Mouse (Mus musculus): ENCODE results near the gene Incenp.
"Not testable (repeated sequence)": the region's sequence is repeated elsewhere in the genome, so short reads cannot be mapped to it uniquely, and the experiment has no call there.

Incenp gene

DNA sequence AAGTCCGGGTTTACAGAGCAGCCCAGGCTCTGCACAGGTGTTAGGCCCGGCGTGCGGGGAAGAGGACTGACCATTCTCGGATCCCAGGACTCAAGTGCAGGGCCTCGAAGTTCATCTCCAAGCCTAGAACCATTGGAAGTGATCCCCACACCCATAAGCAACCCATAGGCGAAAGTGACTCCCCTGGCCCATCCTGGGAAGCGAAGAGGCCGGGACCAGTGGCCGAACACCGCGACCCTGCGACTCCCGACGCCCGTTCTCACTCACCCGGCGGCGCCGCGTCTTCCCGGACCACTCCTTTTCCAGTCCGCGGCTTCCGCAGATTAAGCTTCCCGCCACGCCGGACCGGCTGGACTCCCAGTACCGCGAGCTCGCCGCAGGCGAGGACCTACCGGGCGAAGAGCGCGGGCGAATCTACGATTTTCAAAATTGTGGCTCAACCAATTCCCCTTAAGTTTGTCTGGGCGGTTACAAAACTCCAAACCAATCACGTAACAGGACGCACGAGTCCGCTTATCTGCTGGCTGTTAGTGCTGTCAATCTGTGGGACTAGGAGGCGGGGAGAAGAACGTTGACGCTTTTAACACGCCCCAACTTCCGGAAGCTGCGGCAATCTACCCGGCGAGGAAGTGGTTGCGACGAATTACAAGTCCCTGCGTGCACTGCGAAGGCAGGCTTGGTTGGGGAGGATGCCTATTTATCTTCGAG is at the start of gene Incenp:
TSS of gene Incenp (minus strand) at position 480 of the 708 bp plus-strand sequence.
- peak; percentile 96 for DNase-seq (ENCODE audit: low spot score in 2 of 2)

DNA sequence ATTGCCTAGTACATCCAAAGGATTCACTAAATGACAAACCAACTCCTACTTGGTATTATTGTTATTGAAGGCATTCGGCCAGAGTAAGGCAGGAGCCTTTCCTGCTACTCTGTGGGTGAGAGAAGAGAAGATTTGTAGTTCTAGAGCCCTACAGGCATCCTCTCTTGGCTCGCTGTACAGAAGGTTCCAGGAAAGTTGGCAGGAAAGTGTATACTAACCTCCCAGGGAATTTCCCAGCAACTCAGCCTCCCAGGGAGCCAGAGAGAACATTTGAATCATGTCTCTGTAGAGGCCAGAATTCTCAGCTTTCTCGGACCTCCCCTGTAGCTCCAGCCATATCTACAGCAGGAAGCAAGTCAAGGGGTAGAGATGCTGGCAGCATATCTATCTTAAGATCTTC is 47.6 kb upstream of the Incenp start:
- no peak for DNase-seq (ENCODE audit: low spot score in 2 of 2)

DNA sequence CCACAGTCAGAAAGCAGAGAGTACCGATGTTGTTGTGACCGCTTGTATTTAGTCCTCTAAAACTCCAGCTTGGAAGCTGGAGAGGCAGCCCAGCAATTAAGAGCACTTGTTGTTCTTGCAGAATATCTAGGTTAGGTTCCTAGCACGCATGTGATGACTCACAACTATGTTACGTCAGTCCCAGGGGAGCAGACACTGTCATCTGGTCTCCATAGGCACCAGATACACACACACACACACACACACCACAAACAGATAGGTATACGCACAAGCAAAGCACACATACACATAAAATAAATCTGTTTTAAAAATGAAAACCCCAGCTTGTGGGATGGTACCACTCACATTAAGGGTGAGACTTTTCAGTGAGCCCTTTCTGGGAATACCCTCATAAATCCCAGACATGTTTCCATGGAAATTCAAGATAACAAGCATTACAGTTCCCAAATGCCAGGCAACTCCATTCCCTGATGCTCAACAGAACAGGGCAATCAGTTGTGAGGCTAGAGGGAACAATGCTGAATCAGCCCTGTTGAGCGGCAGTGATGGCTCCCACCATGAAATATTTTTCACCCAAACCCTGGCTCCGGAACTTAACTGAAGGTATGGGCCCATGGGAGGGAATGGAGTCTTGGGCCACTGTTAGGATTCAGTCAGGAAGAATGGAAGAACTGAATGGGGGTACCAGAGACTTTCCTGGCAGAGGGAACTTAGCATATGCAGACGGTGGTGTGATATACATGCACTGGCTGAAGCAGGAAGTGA is 46.6 kb upstream of the Incenp start:
- peak in 1 of 2 experiments; percentile 25 for DNase-seq (ENCODE audit: low spot score in 2 of 2)

DNA sequence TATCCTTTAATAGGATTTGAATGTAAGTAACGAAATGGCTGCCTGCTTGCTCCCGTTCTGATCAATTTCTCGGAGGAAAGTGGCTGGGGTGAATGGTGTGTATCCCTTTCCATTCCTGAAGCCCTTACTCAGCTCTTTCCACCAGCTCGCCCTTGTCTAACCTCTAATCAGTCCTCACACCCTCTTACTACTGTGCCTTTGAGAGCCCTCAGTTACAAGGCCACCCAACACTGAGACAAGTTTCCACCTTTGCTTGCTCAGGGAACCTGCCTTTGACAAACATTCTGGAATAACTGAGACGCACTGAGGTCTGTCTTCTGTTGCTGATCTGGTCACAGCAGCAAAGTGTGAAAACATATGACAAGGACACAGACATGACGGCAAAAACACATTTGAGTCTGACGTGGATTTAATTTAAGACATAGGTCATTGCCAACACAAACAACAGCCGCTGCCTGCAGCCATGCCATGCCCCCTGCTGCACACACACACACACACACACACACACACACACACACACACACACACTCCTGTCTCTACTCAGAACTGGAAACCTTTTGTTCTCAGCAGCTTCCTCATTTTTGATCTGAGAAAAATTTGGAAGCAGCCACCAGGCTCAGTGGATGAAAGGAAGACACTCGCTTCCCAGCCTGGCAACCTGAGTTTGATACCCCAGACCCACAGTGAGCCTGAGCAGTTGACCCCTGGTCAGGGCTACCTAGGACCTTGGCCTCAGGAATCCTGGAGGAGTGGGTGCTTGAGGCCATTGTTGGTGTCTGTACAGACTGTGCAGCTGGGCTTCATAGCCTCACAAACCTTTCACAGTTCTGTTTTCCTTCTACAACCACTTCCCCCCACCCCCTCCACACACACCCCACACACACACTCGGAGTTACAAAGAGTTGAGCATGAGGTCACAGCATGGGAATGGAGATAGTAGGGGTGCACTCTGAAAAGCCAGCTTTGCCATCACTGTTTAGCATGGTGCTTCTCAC is 43.5 kb upstream of the Incenp start:
- no peak for DNase-seq (ENCODE audit: low spot score in 2 of 2)

DNA sequence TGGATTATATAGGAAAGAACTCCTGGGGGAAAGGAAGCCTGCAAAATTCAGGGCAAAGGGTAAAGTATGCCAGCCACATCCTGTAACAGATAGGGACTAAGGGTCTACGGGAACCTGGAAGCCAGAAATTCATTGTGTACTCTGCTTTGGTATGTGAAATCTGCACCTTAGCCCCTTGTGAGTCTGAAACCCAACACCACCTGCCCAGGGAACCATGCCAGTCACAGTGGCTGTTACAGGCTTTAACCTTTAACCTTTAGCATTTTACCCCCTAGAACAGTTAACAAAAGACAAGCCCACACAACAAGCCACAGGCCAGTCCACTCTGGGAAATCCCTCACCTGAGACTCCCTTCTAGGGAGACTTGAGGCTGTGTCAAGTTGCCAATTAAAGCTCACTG is 42.5 kb upstream of the Incenp start:
- no peak for DNase-seq (ENCODE audit: low spot score in 2 of 2)

DNA sequence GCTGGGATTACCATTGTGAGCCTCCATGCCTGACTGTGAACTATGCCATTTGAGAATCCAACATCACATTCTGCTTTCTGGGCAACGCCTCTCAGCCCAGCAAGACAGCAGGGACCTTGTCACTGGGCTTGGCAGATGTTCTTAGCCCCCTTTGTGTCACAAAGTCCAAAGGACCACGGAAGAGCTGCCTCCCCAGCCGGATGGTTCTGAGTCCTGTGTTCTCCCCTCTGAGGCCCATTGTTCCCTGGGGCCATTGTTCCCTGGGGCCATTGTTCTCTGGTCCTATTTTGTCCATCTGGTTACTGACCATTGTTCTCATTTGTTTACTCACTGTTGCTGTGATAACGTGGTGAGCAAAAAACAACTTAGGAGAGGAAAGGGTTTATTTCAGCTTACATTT is 41.6 kb upstream of the Incenp start:
- DNase-seq (ENCODE audit: low spot score in 2 of 2): no peak

DNA sequence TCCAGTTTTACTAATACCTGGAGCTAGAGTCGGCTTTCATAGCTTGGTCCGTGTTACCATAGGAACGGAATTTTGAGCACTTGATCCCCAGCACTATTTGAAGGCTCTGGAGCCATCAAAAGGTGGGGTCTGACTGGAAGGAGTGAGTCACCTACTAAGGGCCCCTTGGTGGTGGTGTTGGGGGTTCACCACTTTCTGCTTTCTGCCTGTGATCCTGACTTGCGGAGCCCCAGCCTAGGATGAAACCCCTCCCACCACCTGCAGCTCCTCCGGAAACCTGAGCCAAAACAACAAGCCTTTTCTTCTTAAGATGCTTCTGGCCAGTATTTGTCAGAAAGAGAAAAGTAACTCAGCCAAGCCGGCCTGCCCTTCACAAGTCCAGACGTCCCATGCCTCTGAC is 40.5 kb upstream of the Incenp start:
- no peak for DNase-seq (ENCODE audit: low spot score in 2 of 2)

DNA sequence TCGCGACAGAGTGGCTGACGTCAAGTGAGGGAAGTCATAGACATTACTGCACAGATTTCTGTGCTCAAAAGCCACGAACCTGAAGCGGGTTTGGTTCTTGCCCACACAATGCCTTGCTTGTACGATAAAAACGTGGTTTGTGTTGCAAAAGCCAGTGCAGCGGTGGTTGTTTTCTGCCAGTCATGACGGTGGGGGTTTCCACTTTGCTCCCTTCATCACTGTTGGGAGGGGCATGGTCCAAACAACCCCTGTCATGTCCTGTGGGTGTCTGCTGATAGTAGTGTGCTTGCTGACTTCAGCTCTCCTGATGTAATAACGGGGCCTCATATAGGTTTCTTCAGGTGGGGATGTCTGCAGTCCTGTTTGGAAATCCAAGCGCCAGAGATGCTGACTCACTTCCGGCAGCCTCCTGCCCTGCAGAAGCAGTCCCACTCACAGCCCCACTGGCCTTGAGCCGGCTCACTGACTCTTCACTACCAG is 39.5 kb upstream of the Incenp start:
- no peak for DNase-seq (ENCODE audit: low spot score in 2 of 2)

DNA sequence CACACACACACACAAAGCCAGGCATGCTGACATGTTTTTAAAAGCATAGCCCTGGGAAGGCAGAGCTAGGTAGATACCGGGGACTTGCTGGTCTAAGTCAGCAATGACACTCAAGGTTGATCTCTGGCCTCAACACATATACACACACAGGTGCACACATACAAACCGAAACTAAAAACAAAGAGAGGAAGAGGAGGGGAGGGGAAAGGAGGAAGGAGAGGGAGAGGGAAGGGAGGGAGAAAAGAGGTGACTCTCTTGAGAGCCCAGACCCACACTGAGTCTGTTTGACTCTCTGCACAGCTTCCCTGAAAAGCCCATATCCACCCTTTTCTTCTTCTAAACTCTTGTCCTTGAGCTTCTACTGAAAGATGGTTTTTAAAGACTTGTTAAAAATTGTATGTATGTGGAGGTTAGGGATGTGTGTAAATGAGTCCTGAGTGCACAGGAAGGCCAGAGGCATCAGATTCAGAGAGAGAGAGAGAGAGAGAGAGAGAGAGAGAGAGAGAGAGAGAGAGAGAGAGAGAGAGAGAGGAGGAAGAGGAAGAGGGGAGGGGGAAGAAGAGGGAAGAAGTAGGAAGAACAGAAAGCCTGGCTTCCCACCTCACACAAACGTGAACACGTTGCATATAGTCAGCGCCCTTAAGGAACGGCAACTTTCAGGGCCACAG is 38.9 kb upstream of the Incenp start:
- no peak for DNase-seq (ENCODE audit: low spot score in 2 of 2)

DNA sequence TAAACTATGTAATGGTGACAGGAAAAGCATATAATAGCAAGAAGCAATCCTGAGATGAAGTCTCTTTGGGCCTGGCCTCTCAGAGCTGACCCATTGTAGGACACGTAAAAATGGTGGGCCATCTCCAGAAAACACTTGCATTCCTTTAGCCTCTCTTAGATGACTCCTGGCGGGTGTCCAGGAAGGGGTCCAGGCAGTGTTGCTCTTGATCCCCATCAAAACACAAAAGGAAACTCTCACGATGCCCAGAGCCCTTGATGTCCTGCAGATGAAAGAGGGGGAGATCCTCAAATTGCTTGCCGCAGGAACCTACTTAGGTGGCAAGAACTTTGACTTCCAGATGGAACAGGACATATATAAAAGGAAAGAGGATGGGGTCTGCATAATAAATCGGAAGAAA is 38.1 kb upstream of the Incenp start:
- DNase-seq (ENCODE audit: low spot score in 2 of 2): no peak

DNA sequence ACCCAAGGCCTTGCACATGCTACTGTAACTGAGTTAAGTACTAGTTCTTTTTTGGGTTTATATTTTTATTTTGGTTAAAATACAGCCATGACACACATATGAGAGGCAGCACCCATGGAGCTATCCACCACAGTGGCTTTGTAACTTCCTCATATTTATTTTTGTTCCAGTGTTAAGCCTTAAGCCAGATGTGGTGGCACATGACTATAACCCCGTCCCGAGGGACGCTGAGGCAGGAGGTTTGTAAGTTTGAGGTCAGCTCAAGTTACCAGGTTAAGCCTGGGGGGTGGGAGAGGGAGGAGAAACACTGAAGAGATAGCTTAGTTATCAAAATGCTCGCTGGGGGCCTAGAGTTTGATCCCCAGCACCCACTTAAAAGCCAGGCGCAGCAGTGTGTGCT is 37.2 kb upstream of the Incenp start:
- DNase-seq (ENCODE audit: low spot score in 2 of 2): no peak

DNA sequence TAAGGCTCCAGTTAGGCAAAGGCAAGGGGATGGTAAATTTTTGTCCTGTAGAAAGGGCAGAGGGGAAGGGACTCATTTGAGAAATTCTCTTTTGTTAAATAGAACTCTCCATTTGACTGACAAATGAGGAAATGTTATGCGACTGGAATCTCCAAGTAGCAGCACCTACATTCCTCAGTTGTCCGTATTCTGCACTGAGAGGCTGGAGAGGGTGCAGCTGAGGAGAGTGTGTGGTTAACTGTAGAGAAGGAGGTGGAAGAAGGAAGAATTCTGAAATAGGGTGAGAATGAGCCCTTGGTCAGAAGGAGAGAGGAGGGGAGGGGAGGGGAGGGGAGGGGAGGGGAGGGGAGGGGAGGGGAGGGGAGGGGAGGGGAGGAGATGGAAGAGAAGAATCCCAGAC is 34.6 kb upstream of the Incenp start:
- DNase-seq (ENCODE audit: low spot score in 2 of 2): no peak

DNA sequence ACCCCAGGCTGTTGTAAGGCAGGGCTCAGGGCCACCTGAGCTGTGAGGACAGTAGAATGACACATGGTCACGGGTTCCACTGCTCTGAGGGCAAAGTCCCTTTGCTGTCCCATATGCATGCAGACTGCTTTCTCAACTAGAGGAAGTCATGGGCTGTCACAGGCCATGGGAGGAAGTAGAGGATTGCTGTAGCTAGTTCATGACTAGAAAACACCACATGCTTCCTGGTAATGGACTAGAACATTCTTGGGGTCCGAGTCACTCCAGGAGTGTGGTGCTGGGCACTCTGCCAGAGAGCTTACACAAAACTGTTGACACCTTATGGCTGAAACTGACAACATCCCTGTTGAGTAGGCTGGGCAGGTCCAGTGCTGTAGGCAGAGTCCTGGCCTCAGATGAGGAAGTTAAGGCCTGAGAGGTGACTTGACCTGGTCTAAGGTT is 31.8 kb upstream of the Incenp start:
- DNase-seq (ENCODE audit: low spot score in 2 of 2): not testable (repeated sequence)

DNA sequence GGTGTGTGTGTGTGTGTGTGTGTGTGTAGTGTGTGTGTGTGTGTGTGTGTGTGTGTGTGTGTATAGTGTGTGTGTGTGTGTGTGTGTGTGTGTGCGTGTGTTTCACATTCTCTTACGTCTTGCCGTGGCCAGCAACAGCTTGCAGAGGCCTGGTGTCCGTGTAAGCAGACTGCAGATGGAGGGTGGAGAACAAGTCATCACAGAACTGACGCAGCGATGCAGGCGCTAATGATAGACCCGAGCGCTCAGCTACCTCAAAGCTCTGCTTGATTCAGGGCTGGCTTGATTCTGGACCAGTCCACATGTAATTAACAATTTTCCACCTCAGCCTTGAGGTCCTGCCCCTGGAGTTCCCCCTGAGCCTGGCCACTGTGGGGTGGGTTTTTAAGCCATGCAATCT is 28.7 kb upstream of the Incenp start:
- no peak for DNase-seq (ENCODE audit: low spot score in 2 of 2)

DNA sequence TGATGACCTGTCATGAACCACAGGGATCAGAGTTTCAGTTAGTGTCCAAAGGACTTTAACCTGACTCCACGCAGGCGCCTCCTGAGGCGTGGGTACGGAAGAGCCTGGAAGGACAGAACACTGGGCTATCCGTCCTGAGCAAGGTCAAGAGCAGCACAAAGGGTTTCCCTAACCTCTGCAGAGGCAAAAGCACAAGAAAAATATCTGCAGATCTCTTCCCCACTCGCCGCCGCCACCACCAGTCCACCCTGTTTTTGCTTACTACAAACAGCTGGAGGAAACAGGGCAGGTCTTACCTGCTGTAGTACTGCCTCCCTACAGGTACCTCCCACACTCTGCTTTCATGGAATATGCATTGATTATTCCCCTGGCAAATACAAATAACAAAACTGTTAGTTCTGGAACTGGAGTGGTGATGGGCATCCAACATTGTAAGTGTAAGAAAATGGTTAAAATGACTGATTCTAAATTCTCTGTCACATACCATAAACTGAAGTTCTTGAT is 25.5 kb upstream of the Incenp start:
- DNase-seq (ENCODE audit: low spot score in 2 of 2): no peak

DNA sequence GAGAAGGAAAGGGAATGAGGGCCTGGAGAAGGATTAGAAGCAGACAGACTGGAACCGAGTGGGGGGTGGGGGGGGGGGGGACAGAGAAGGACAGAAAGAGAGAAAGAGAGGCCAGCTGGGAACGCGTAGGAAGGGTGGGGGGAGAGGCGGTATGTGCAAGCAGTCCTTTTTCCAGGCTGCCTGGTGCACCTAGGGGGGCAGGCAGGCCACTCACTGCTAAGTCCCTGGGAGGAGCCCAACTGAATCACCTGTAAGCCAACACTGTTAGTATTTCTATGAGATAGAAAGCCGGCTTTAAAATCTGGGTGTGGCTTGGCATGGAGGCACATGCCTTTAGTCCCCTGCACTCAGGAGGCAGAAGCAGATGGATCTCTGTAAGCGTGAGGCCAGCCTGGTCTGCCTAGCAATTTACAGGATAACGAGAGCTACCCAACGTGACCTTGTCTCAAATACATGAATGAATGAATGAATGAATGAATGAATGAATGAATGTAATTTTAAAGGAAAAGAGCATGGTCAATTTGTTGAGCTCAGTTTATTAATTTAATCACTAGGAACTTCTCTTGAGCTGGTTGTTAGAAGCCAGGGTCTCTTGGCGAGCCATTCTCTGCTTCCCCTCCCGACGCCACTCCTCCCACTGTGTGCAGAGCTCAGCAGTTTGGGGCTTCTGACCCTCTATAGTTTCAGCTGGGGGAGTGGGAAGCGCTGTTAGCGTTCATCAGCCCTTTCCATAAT is 24.9 kb upstream of the Incenp start:
- no peak for DNase-seq (ENCODE audit: low spot score in 2 of 2)

DNA sequence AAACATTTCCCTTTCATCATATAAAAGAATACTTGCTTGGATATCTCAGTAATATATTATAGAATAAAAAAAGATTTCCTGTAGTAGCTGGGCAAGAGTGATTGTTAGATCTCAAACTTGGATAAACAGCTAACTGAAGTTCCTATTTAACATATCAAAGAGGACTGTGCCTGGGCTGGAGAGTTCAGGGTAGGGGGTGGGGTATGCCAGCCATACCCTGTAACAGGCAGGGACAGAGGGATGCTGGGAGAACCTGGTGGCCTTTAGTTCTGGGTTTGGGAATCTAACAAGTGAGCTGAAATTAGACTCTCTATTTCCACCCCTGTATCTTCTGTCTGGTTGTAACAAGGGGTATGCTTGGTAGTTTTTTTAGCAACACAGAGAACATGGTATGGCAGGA is 23.7 kb upstream of the Incenp start:
- DNase-seq (ENCODE audit: low spot score in 2 of 2): no peak

DNA sequence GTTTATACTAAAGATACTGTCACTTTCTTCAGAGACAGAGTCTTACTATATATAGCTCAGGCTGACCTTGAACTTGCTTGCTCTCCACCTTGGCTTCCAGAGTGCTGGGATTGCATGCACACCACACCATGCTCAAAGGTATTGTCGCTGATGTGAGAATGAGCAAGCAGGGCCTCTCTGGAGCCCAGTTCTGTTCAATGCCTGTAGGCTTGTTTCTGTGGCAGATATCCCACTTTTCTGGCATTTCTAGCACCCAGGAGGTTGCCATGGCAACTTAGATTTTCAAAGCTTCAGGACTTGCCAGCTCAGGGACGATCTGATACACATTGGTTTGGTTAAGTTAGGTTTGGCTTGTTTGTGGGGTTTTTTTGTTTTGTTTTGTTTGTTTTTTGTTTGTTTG is 22.9 kb upstream of the Incenp start:
- DNase-seq (ENCODE audit: low spot score in 2 of 2): peak; percentile 67 to 74

DNA sequence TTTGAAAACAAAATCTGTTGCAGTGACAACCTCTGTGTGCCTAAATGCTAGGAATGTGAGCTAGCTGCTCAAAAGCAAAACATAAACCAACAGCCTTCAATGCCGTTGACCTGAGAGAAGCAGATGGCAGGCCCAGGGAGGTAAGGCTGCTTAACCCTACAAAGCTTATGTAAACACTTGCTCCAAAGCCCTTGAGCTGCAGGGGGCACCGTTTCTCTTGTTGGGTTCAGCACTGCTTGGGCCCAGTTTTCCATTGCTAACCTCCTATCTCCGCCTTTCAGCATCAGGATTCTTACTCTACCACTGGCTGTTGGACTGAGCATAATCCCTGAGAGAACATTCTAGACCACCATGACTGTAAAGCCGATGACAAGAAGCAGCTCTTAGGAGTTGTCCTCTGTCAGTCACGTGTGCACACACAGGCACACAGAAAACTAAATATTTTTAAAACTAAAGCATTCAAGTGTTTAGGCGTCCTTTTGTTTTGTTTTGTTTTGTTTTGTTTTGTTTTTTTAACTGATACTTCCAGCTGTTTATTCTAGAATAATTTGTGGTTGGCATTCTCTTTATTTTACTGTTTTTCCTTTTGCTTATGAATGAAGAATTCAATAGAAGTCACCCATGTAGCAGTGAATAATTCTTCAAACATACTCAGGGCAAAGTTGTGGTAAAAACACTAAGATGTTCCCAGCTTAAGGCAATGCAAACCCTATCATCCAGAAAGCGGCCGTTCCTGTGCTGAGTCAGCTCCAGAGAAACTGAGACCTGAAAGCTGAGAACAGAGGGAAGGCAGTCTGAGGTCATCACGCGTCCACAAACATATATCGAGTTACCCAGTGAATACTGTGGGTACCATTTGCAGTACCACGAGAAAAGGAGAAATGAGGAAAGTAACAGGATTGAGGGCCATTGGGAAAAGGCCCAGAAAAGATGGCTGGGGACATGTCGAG is 21.8 kb upstream of the Incenp start:
- peak; percentile 37 to 58 for DNase-seq (ENCODE audit: low spot score in 2 of 2)

All from right cerebral cortex, adult 2 months (tissue).